Mouse (Mus musculus) lung, adult 2 months (tissue): ENCODE data around the gene Llph. TPM values are rescaled to one million over a fixed set of nuclear protein-coding genes. Genes with fewer than 3 reads are reported as not detected.

Experiments
- DNase-seq: peaks from one replicate; pipeline ENCODE4 v3.0.0; 2022
- H3K4me1 ChIP-seq: fragments of 200-500 bp; 2 replicates; pipeline ENCODE4 v1.6.1; 2011; ENCODE audit warnings: low read length; ENCODE audit not compliant: control insufficient read depth, insufficient read depth
- H3K4me3 ChIP-seq: fragments of 200-500 bp; replicated peaks from 2 replicates; pipeline ENCODE3; 2011; ENCODE audit warnings: low read depth, mild to moderate bottlenecking, control low read depth, low read length; ENCODE audit errors: extremely low read depth
- CTCF ChIP-seq: fragments of 200-500 bp; IDR thresholded peaks from 2 replicates; pipeline ENCODE4 v1.5.1; 2011; ENCODE audit warnings: mild to moderate bottlenecking, low read length, control low read depth; ENCODE audit not compliant: insufficient read depth
- POLR2A ChIP-seq: fragments of 200-500 bp; IDR thresholded peaks from 2 replicates; pipeline ENCODE4 v1.6.1; 2011; ENCODE audit warnings: low read depth, mild to moderate bottlenecking, control low read depth, low read length, borderline replicate concordance; ENCODE audit errors: extremely low read depth
- WGBS: fragments of 180-500 bp; shearing (Covaris S2); methylation state at CpG from one replicate; pipeline ENCODE4 v1.1.7; 2018; 5-methylcytosine and 5-hydroxymethylcytosine counted together
- polyA plus RNA-seq: library from polyadenylated mRNA; depleted of rRNA; stranded (reverse); fragments of >200 nt; gene quantifications from 2 replicates; pipeline ENCODE4 v1.2.3, GENCODE M21; 2012

The Llph gene
- polyA plus RNA-seq, 1 experiment: 6.5 TPM

GRCm38 (mm10) chr10:120239476-120239875, 12.6 kb downstream of the Llph start:
- Histone ChIP-seq H3K4me1 (no peaks in the 10 kb centered on the region), H3K4me3 (no peak overlapping the region)
- WGBS: 56% methylated on average over 6 of the region's 6 CpGs
- TF ChIP-seq POLR2A (no peak), CTCF (no peak)
- no peak for DNase-seq

DNA sequence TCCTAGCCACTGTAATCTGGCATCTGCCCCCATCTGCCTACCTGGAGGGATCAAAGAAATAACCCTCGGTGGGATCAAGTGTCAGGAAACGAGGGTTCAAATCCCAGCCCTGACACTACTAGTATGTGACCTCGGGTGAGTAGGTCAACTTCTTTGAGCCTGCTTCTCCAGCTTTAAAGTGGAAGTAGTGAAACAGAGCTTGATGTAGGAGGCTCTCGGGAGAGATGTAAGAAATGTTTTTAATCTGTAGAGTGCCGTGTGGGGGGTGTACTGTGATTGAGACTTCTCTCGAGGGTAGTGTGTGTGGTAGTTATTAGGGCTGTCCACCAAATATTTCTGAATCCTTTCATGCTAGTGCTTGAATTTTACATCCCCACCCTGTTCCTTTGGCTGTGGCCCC, 15.6 kb downstream of the Llph start:
- TF ChIP-seq CTCF: no peak
- DNase-seq: no peak
- 56% methylated on average over 6 of the region's 6 CpGs for WGBS
- Histone ChIP-seq H3K4me1 (no peaks in the 10 kb centered on the region), H3K4me3 (no peak overlapping the region)

- 72% methylated on average over 5 of the region's 5 CpGs for WGBS
- no peak for TF ChIP-seq CTCF
- TF ChIP-seq POLR2A: no peak
- no peak for DNase-seq
- Histone ChIP-seq H3K4me1 (no peaks in the 10 kb centered on the region), H3K4me3 (no peak overlapping the region)
These were observed 18.8 kb downstream of the Llph start for GRCm38 (mm10) chr10:120245681-120246080.

GRCm38 (mm10) chr10:120246994-120247750, 20.3 kb downstream of the Llph start:
- no peaks in the 10 kb centered on the region for H3K4me1 ChIP-seq
- no peak overlapping the region for H3K4me3 ChIP-seq
- TF ChIP-seq POLR2A (no peak), CTCF (no peak)
- peak; percentile 19 for DNase-seq
- WGBS: 42% methylated on average over 9 of the region's 9 CpGs

DNA sequence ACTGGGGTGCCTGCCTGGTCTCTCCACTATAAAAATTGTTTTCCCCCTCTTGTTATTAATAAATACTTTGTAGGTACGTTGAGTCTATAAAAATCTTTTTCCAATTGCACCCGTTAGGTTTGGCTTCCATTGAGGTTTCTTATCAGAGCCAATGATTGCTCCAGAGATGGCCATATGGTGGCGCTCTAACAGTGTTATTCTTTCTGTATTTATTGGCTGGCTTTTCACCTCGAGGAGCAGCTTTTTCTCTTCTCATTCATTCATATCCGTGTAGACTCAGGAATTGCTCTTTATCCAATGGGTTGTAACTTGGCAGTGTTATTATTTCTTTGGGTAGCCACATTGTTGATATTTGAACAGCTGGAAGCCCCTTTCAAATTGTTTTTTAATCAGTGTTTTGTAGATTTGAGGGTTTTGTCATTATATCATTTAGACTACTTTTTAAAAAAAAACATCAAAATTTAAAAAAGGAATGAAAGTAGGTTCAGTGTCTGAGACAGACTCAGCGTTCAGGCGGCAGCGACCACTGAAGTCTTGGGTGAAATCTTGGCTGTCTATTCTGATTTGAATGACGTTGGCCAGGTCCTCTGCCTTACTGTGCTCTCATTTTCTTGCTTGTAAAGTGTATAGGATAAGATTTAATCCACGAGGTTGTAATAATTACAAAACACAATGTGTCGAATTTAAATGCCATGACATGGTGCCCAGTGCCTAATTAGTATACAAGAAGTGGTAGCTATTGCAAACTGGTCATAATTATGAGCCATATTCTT, 24.2 kb downstream of the Llph start:
- DNase-seq: no peak
- H3K4me1 ChIP-seq: no peaks in the 10 kb centered on the region; the same call in 1 of the 2 replicates
- 55% methylated on average over 11 of the region's 11 CpGs for WGBS
- TF ChIP-seq CTCF (no peak), POLR2A (no peak)
- no peak overlapping the region for H3K4me3 ChIP-seq

- no peaks in the 10 kb centered on the region; the same call in 1 of the 2 replicates for H3K4me1 ChIP-seq
- H3K4me3 ChIP-seq: no peak overlapping the region
- TF ChIP-seq CTCF (no peak), POLR2A (no peak)
- DNase-seq: no peak
- 82% methylated on average over 4 of the region's 4 CpGs for WGBS
These were observed 24.9 kb downstream of the Llph start for GRCm38 (mm10) chr10:120251791-120252190.

- H3K4me3 ChIP-seq: no peak overlapping the region
- no peak for DNase-seq
- no peaks in the 10 kb centered on the region; the same call in 1 of the 2 replicates for H3K4me1 ChIP-seq
- no peak for TF ChIP-seq CTCF
- TF ChIP-seq POLR2A: no peak
- WGBS: 15% methylated on average over 8 of the region's 8 CpGs
These were observed 25.9 kb downstream of the Llph start for GRCm38 (mm10) chr10:120252800-120253199.

- TF ChIP-seq POLR2A (no peak), CTCF (peak; percentile 26; the same call in 1 of the 2 replicates)
- no peak for DNase-seq
- 16% methylated on average over 11 of the region's 11 CpGs for WGBS
- H3K4me3 ChIP-seq: no peak overlapping the region
- H3K4me1 ChIP-seq: no peaks in the 10 kb centered on the region; the same call in 1 of the 2 replicates
These were observed 30.4 kb downstream of the Llph start for GRCm38 (mm10) chr10:120257231-120257630.

DNA sequence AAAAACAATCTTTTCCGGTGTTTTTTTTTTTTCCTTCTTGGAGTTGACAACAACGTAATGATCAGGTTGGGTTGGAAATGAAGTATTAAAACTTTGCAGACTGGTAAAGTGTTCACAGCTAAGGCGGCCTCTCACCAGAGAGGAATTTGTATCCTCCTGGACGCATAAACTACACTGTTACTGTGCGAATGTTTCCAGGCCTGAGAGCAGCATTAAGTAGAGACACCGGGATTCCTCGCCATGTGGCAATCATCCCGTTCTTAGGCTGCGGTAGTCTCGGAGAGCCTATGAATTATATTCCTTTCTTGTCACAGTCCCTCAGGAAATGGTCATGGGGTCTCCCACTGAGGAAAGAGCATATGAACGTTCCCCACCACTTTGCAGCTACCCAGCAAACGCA, 40.9 kb downstream of the Llph start:
- TF ChIP-seq CTCF: no peak
- no peak for TF ChIP-seq POLR2A
- WGBS: 73% methylated on average over 12 of the region's 12 CpGs
- H3K4me1 ChIP-seq: no peaks in the 10 kb centered on the region
- DNase-seq: no peak
- H3K4me3 ChIP-seq: no peak overlapping the region

DNA sequence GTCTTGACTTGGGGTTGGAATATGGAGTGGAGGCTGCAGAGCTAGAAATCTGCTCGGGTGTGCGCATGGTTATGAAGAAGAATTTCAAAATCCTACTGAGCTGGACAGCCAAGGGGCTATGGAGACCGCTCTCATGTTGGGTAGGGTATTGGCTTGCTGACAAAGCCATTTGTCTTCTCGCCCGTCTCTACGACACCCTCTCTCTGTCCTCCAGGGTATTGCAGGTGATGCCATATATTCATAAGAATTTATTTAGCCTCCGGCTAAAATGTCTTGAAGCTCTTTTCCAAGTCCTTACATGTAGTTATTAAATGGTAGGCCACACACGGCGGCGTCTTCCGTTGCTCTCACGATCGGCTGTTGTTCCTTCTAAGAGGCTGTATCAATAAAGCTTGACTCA, 43.1 kb downstream of the Llph start:
- no peak overlapping the region for H3K4me3 ChIP-seq
- no peaks in the 10 kb centered on the region for H3K4me1 ChIP-seq
- 93% methylated on average over 13 of the region's 13 CpGs for WGBS
- TF ChIP-seq CTCF (no peak), POLR2A (no peak)
- no peak for DNase-seq
